Mouse (Mus musculus) myocyte (in vitro differentiated cells): Measurements from ENCODE around the gene Rab5c.

Source experiments
- MAX ChIP-seq: IDR thresholded peaks from one replicate; pipeline ENCODE4 v1.6.1; 2011; ENCODE audit warnings: low read depth, mild to moderate bottlenecking, control low read depth
- TCF3 ChIP-seq: IDR thresholded peaks from one replicate; pipeline ENCODE4 v1.6.1; 2011; ENCODE audit warnings: low read depth, control low read depth; ENCODE audit not compliant: insufficient read length

GRCm38 (mm10) chr11:100737105-100737733 lies 796 bp downstream of the Rab5c start:
- no peak for TF ChIP-seq MAX
- TF ChIP-seq TCF3 = no peak
